Mouse (Mus musculus) spleen, postnatal 14 days (tissue): ENCODE results near the gene Olfr344.

Experiments
- DNase-seq, 2 experiments: peaks; one replicate each; pipeline ENCODE4 v3.0.0; 2021 to 2022; ENCODE audit warnings: low spot score in 2 of 2

Gene Olfr344

DNA sequence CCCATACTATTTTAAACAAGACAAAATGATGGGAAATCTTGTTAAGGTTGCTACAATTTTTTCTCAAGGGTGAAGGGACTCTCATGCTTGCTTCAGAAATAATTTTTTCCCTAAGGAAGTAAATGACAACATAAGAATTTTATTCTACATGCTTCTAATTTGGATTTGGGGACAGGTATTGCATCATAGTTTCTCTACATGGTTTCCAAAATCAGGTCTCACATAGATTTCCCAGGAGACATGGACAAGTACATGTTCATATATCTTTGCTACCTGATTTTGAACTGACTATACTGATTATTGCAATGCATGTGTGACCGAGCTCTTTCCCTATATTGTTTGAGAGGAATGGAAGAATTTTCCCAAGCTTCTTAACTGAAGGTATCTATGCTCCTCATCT is at the start of gene Olfr344:
Olfr344 (plus strand) TSS at position 301 of the 400 bp plus-strand sequence.
- no peak for DNase-seq

DNA sequence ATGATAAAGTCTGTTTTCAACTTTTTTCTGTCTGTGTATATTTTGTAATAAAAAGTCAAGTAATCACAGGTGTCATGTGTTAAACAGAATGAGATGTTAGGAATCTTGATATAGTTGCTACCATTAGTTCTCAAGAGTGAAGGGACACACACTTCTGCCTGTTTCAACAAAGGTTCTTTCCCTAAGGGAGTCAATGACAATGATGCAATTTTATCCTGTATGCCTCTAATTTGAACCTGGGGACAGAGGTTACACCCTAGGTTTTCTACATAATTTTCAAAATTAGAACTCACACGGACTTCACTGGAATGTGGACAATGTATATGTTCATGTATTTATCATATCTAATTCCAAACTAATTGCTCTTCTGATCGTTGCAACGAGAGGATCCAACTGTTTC is 41.8 kb upstream of the Olfr344 start, which contains the start of gene Olfr342:
Olfr342 (plus strand) TSS at position 301 of the 400 bp plus-strand sequence.
- DNase-seq: no peak

DNA sequence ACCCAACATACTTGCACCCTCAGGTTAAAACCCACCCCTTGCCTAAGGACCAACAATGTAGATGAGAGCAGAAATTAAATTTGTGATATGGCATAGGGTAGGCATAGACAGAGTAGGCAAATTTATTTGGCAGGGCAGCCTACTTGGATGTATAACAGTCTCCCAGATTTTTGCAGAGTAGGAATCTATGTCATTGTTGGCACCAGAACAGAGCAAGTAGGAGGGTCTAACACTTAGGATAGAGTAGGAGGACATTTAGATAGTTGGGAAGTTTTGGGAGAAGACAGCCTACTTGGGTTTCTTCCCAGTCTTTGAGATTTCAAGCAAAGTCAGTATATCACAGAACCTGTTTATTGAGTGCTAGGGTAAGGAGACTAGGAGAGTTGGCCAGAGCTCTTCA is 1.3 kb upstream of the Olfr344 start:
- DNase-seq: no peak

DNA sequence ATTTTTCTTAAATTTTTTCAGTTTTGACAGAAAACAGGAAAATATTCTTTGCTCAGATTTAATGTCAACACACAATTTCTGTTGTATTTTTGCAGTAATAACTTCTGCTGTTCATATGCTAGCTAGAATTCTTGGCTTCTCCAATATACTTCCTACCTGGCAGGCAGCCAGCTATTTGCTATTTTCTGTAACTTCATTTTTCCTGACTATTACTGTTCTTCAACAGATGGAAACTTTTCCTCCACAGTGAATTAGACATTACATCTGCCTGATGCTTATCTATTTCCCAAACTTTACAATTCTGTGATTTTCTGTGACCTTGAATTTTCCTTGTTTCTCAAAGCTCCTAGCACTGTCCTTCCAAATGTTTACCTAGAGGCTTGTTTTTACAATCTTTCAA is 560 bp downstream of the Olfr344 start:
- DNase-seq: no peak

DNA sequence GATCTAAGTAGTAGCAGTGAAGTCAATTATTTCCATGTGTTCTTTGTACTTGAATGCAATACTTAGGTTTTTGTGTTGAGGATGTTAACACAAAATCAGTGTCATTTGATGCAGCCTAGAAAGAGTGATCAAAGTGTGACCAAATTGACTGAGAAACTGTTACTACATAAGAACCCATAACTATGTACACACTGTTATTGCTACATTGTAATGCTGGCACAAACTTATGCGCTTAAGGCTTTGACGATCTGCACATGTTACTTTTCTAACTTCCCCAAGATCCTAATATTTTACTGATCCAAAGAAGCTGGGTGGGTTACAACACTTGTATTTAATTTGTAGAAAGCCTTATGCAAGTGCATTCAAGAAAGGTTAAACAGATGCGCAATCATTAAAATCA is 1.4 kb downstream of the Olfr344 start:
- DNase-seq: no peak
